Mouse (Mus musculus): ENCODE measurements around the gene Ywhag. TPM values are rescaled to one million over a fixed set of nuclear protein-coding genes. Genes with fewer than 3 reads are reported as not detected.

The Ywhag gene
- polyA plus RNA-seq, 1 experiment from 2014 or later: 132 TPM

GRCm38 (mm10) chr5:135959911-135960310, 25.5 kb upstream of the Ywhag start:
- Histone ChIP-seq H3K27ac (replicated peaks; ENCODE audit: low read depth, low read length) (no peak overlapping the region), H3K27me3 (ENCODE audit: control insufficient read depth, insufficient read depth, low read length) (no peaks in the 10 kb centered on the region), H3K4me3 (ENCODE audit: low read depth, low read length) (no peak overlapping the region), H3K4me2 (ENCODE audit: low read depth, low read length) (no peak overlapping the region), H3K9me3 (replicated peaks; ENCODE audit: control insufficient read depth, low read length) (no peaks in the 10 kb centered on the region), H3K4me1 (ENCODE audit: control insufficient read depth, insufficient read depth, low read length) (0 out of 2 replicates have a peak, but pooled peaks cover 3% of the 10 kb centered on the region), H3K36me3 (replicated peaks; ENCODE audit: control insufficient read depth, insufficient read depth, low read depth, low read length) (no peaks in the 10 kb centered on the region), H3K9ac (replicated peaks; ENCODE audit: low read length) (no peak overlapping the region)
- DNase-seq (ENCODE audit: low spot score): no peak
- no peak for ATAC-seq (replicated peaks; ENCODE audit: insufficient number of reproducible peaks, low FRiP score, low TSS enrichment, low read depth)
- WGBS: 94% methylated on average over 7 of the region's 7 CpGs

GRCm38 (mm10) chr5:135958367-135958766, 24.0 kb upstream of the Ywhag start:
- Histone ChIP-seq H3K4me1 (ENCODE audit: control insufficient read depth, insufficient read depth, low read length) (0 out of 2 replicates have a peak, but pooled peaks cover 3% of the 10 kb centered on the region), H3K27me3 (ENCODE audit: control insufficient read depth, insufficient read depth, low read length) (no peaks in the 10 kb centered on the region), H3K9me3 (replicated peaks; ENCODE audit: control insufficient read depth, low read length) (no peaks in the 10 kb centered on the region), H3K9ac (replicated peaks; ENCODE audit: low read length) (no peak overlapping the region), H3K4me3 (ENCODE audit: low read depth, low read length) (no peak overlapping the region), H3K27ac (replicated peaks; ENCODE audit: low read depth, low read length) (0 out of 2 replicates have a peak overlapping the region, but pooled peaks have one; percentile 52), H3K36me3 (replicated peaks; ENCODE audit: control insufficient read depth, insufficient read depth, low read depth, low read length) (no peaks in the 10 kb centered on the region), H3K4me2 (ENCODE audit: low read depth, low read length) (no peak overlapping the region)
- DNase-seq (ENCODE audit: low spot score) (no peak), ATAC-seq (replicated peaks; ENCODE audit: insufficient number of reproducible peaks, low FRiP score, low TSS enrichment, low read depth) (no peak)
- 86% methylated on average over 4 of the region's 4 CpGs for WGBS

- Histone ChIP-seq H3K4me1 (ENCODE audit: control insufficient read depth, insufficient read depth, low read length) (no peaks in the 10 kb centered on the region), H3K9ac (replicated peaks; ENCODE audit: low read length) (peak overlapping the region; percentile 46; the same call in 1 of the 2 replicates), H3K9me3 (replicated peaks; ENCODE audit: control insufficient read depth, low read length) (no peaks in the 10 kb centered on the region), H3K36me3 (replicated peaks; ENCODE audit: control insufficient read depth, insufficient read depth, low read depth, low read length) (no peaks in the 10 kb centered on the region), H3K27me3 (ENCODE audit: control insufficient read depth, insufficient read depth, low read length) (no peaks in the 10 kb centered on the region), H3K27ac (replicated peaks; ENCODE audit: low read depth, low read length) (peak overlapping the region; percentile 68), H3K4me3 (ENCODE audit: low read depth, low read length) (peak overlapping the region; percentile 24; the same call in 1 of the 2 replicates), H3K4me2 (ENCODE audit: low read depth, low read length) (peak overlapping the region; percentile 34)
- peak; percentile 98 for DNase-seq (ENCODE audit: low spot score)
- WGBS: 8% methylated on average over 28 of the region's 28 CpGs
- ATAC-seq (replicated peaks; ENCODE audit: insufficient number of reproducible peaks, low FRiP score, low TSS enrichment, low read depth): peak; percentile 66
Observed at GRCm38 (mm10) chr5:135957207-135957974, 23.0 kb upstream of the Ywhag start.

- no peak overlapping the region for H3K4me2 ChIP-seq (ENCODE audit: low read depth, low read length)
- H3K4me1 ChIP-seq (ENCODE audit: control insufficient read depth, insufficient read depth, low read length): no peaks in the 10 kb centered on the region
- no peaks in the 10 kb centered on the region for H3K36me3 ChIP-seq (replicated peaks; ENCODE audit: control insufficient read depth, insufficient read depth, low read depth, low read length)
- peak overlapping the region; percentile 68 for H3K27ac ChIP-seq (replicated peaks; ENCODE audit: low read depth, low read length)
- no peaks in the 10 kb centered on the region for H3K27me3 ChIP-seq (ENCODE audit: control insufficient read depth, insufficient read depth, low read length)
- H3K9ac ChIP-seq (replicated peaks; ENCODE audit: low read length): no peak overlapping the region
- 86% methylated on average over 9 of the region's 9 CpGs for WGBS
- ATAC-seq (replicated peaks; ENCODE audit: insufficient number of reproducible peaks, low FRiP score, low TSS enrichment, low read depth) (no peak), DNase-seq (ENCODE audit: low spot score) (no peak)
- H3K9me3 ChIP-seq (replicated peaks; ENCODE audit: control insufficient read depth, low read length): no peaks in the 10 kb centered on the region
- H3K4me3 ChIP-seq (ENCODE audit: low read depth, low read length): no peak overlapping the region
Observed at GRCm38 (mm10) chr5:135956300-135957206, 22.1 kb upstream of the Ywhag start.

GRCm38 (mm10) chr5:135952830-135953229, 18.4 kb upstream of the Ywhag start:
- Histone ChIP-seq H3K9ac (replicated peaks; ENCODE audit: low read length) (no peak overlapping the region), H3K4me2 (ENCODE audit: low read depth, low read length) (no peak overlapping the region), H3K9me3 (replicated peaks; ENCODE audit: control insufficient read depth, low read length) (no peaks in the 10 kb centered on the region), H3K27me3 (ENCODE audit: control insufficient read depth, insufficient read depth, low read length) (no peaks in the 10 kb centered on the region), H3K36me3 (replicated peaks; ENCODE audit: control insufficient read depth, insufficient read depth, low read depth, low read length) (no peaks in the 10 kb centered on the region), H3K4me3 (ENCODE audit: low read depth, low read length) (no peak overlapping the region), H3K4me1 (ENCODE audit: control insufficient read depth, insufficient read depth, low read length) (no peaks in the 10 kb centered on the region), H3K27ac (replicated peaks; ENCODE audit: low read depth, low read length) (no peak overlapping the region)
- WGBS: 91% methylated on average over 2 of the region's 2 CpGs
- ATAC-seq (replicated peaks; ENCODE audit: insufficient number of reproducible peaks, low FRiP score, low TSS enrichment, low read depth) (no peak), DNase-seq (ENCODE audit: low spot score) (no peak)

GRCm38 (mm10) chr5:135951660-135952059, 17.2 kb upstream of the Ywhag start:
- Histone ChIP-seq H3K4me3 (ENCODE audit: low read depth, low read length) (no peak overlapping the region), H3K36me3 (replicated peaks; ENCODE audit: control insufficient read depth, insufficient read depth, low read depth, low read length) (no peaks in the 10 kb centered on the region), H3K4me2 (ENCODE audit: low read depth, low read length) (no peak overlapping the region), H3K27ac (replicated peaks; ENCODE audit: low read depth, low read length) (no peak overlapping the region), H3K9me3 (replicated peaks; ENCODE audit: control insufficient read depth, low read length) (no peaks in the 10 kb centered on the region), H3K9ac (replicated peaks; ENCODE audit: low read length) (no peak overlapping the region), H3K4me1 (ENCODE audit: control insufficient read depth, insufficient read depth, low read length) (no peaks in the 10 kb centered on the region), H3K27me3 (ENCODE audit: control insufficient read depth, insufficient read depth, low read length) (no peaks in the 10 kb centered on the region)
- 93% methylated on average over 2 of the region's 2 CpGs for WGBS
- ATAC-seq (replicated peaks; ENCODE audit: insufficient number of reproducible peaks, low FRiP score, low TSS enrichment, low read depth): no peak
- no peak for DNase-seq (ENCODE audit: low spot score)

- ATAC-seq (replicated peaks; ENCODE audit: insufficient number of reproducible peaks, low FRiP score, low TSS enrichment, low read depth) (no peak), DNase-seq (ENCODE audit: low spot score) (no peak)
- Histone ChIP-seq H3K36me3 (replicated peaks; ENCODE audit: control insufficient read depth, insufficient read depth, low read depth, low read length) (no peaks in the 10 kb centered on the region), H3K27ac (replicated peaks; ENCODE audit: low read depth, low read length) (no peak overlapping the region), H3K27me3 (ENCODE audit: control insufficient read depth, insufficient read depth, low read length) (no peaks in the 10 kb centered on the region), H3K4me3 (ENCODE audit: low read depth, low read length) (no peak overlapping the region), H3K9me3 (replicated peaks; ENCODE audit: control insufficient read depth, low read length) (no peaks in the 10 kb centered on the region), H3K9ac (replicated peaks; ENCODE audit: low read length) (no peak overlapping the region), H3K4me1 (ENCODE audit: control insufficient read depth, insufficient read depth, low read length) (no peaks in the 10 kb centered on the region), H3K4me2 (ENCODE audit: low read depth, low read length) (no peak overlapping the region)
- WGBS: 88% methylated on average over 11 of the region's 11 CpGs
Observed at GRCm38 (mm10) chr5:135950710-135951412, 16.4 kb upstream of the Ywhag start.
